Mouse (Mus musculus): ENCODE measurements around the gene Aadacl2.

GRCm38 (mm10) chr3:60046221-60046913 is 39.8 kb downstream of the Aadacl2 start:
- TF ChIP-seq CTCF (IDR thresholded peaks at IDR 0.05) = no peak
- no peak for TF ChIP-seq EP300 (IDR thresholded peaks at IDR 0.05; ENCODE audit: insufficient read depth, low read depth, low read length)

Measured in heart, adult 2 months (tissue).